Mouse (Mus musculus) C2C12 (cell line): ENCODE results near the gene Susd4.

Source experiments
- CTCF ChIP-seq: IDR thresholded peaks from one replicate; pipeline ENCODE4 v1.5.1; 2011; ENCODE audit not compliant: control insufficient read depth, insufficient read depth, insufficient read length
- FOSL1 ChIP-seq: IDR thresholded peaks from one replicate; pipeline ENCODE4 v1.8.0; 2011; ENCODE audit warnings: mild to moderate bottlenecking, low read length; ENCODE audit not compliant: poor library complexity, insufficient read depth, severe bottlenecking
- MAX ChIP-seq: IDR thresholded peaks from one replicate; pipeline ENCODE4 v1.6.1; 2011; ENCODE audit warnings: mild to moderate bottlenecking, control low read depth
- USF1 ChIP-seq: IDR thresholded peaks from one replicate; pipeline ENCODE4 v1.6.1; 2011; ENCODE audit warnings: low read depth, mild to moderate bottlenecking, control low read depth, moderate library complexity

DNA sequence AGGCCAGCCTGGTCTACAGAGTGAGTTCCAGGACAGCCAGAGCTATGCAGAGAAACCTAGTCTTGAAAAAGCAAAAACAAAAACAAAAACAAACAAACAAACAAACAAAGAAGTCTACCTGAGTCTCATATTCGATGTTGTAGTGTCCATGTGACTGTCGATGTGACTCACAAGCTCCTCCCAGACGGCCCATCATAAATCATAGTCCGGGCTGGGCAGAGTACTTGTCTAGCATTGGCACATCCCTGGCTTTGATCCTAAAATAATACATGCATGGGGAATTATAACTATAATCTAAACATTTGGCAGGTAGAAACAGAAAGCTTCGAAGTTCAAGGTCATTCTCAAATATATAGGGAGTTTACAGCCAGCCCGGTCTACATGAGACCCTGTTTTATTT is 162.8 kb downstream of the Susd4 start:
- TF ChIP-seq CTCF (no peak), FOSL1 (no peak), MAX (no peak), USF1 (no peak)
